Mouse (Mus musculus): ENCODE results near the gene Sytl5.
A peak's percentile ranks its signal among the peaks of the same experiment; 100 is the strongest.

The Sytl5 gene

GRCm38 (mm10) chrX:9885322-9885721 lies at the start of gene Sytl5:
TSS of gene Sytl5 (plus strand) at chrX:9885622.
- no peak for DNase-seq

GRCm38 (mm10) chrX:9846628-9847027 lies 38.8 kb upstream of the Sytl5 start, which contains the start of gene Hypm:
TSS of gene Hypm (plus strand) at chrX:9846928.
- no peak for DNase-seq

GRCm38 (mm10) chrX:9849403-9849802 lies 36.0 kb upstream of the Sytl5 start, which contains the start of gene H2al3:
TSS of gene H2al3 (plus strand) at chrX:9849703.
- DNase-seq: no peak

- no peak for DNase-seq
These were observed 23.6 kb upstream of the Sytl5 start for GRCm38 (mm10) chrX:9861859-9862258.

GRCm38 (mm10) chrX:9875519-9875918 lies 9.9 kb upstream of the Sytl5 start:
- no peak for DNase-seq

- DNase-seq: no peak
These were observed 24.1 kb downstream of the Sytl5 start for GRCm38 (mm10) chrX:9909572-9909971.

GRCm38 (mm10) chrX:9933839-9934238 lies 48.4 kb downstream of the Sytl5 start:
- DNase-seq: no peak

GRCm38 (mm10) chrX:9984094-9984669 lies 98.8 kb downstream of the Sytl5 start:
- DNase-seq: no peak

GRCm38 (mm10) chrX:10000718-10001117 lies 115.3 kb downstream of the Sytl5 start:
- no peak for DNase-seq

- DNase-seq: no peak
These were observed 120.5 kb downstream of the Sytl5 start for GRCm38 (mm10) chrX:10005946-10006345.

GRCm38 (mm10) chrX:10007675-10008270 lies 122.4 kb downstream of the Sytl5 start:
- DNase-seq: no peak

- no peak for DNase-seq
These were observed 124.8 kb downstream of the Sytl5 start for GRCm38 (mm10) chrX:10010202-10010601.

- DNase-seq: peak; percentile 5
These were observed 149.2 kb downstream of the Sytl5 start for GRCm38 (mm10) chrX:10034666-10035065.
